Mouse (Mus musculus) ES-Bruce4 (cell line): ENCODE data around the gene Col24a1.

Source experiments
- CTCF ChIP-seq: IDR thresholded peaks from one replicate; pipeline ENCODE4 v1.8.1; 2011; ENCODE audit warnings: low read depth, low read length
- POLR2A ChIP-seq: IDR thresholded peaks from one replicate; pipeline ENCODE4 v1.8.1; 2011; ENCODE audit warnings: low read length; ENCODE audit not compliant: insufficient read depth

- TF ChIP-seq POLR2A (no peak), CTCF (peak; percentile 65)
Observed at GRCm38 (mm10) chr3:145408045-145408444, 115.8 kb downstream of the Col24a1 start.
